Mouse (Mus musculus) embryo, embryonic 9.5 days (tissue): ENCODE measurements around the gene Gmnc.

Experiments
- DNase-seq: peaks from one replicate; pipeline ENCODE4 v3.0.0-alpha.2; 2017; ENCODE audit errors: extremely low spot score

Gmnc gene

GRCm38 (mm10) chr16:26991477-26992300 is at the start of gene Gmnc:
Gmnc (minus strand) TSS chr16:26991652.
- DNase-seq: no peak

DNA sequence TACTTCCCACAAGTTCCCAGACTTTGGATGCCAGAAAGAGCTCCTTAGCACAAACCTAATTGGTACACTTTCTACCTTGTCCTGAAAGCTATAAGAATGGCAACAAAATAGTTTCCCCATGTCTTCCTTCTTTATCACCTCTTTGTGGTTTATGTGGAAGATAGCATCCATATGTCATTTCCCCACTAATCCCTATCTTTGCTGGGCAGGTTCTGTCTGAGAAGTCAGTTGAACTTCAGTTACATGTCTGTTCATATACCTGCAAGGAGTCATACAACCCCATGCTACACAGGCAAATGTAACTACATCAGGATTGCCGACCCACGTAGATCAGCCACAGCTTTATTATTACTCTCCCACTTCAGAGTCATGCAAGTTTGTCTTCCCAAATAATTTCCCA is 35.8 kb upstream of the Gmnc start:
- no peak for DNase-seq

DNA sequence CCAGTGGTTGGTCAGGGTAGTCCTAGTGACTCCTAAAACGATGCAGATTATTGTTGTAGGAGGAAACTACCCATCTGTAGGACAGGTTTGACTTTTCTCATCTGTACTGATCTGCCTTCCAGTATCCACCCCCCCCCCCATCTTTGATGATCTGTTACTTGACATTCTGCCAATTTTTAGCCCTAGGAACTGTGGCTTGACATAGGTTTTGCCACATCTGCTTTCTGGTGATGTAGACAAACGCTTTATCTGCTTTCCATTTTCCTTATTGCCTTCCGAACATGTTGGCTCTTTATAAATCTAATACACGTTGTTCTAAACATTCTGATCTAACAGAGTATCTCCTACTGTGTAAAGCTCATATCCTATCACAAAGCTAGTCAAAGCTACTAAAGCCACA is 34.8 kb upstream of the Gmnc start:
- DNase-seq: no peak

DNA sequence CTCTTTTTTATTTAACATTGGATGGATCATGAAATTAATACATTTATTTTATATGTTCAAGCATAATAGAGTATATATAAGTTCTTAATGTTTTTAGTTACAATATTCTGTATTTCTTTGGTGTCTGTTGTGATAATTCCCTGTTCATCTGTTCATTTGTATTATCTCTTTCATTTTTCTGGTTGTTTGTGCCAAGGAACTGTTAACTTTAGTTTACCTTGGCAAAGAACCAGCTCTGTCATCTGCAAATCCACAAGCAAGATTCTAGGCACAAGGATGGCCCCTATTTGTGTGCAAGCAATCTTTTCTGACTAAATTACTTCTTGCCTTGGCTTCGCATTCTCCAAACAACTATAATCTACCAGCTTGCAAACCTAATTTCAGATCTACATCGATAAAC is 31.3 kb upstream of the Gmnc start:
- DNase-seq: no peak

DNA sequence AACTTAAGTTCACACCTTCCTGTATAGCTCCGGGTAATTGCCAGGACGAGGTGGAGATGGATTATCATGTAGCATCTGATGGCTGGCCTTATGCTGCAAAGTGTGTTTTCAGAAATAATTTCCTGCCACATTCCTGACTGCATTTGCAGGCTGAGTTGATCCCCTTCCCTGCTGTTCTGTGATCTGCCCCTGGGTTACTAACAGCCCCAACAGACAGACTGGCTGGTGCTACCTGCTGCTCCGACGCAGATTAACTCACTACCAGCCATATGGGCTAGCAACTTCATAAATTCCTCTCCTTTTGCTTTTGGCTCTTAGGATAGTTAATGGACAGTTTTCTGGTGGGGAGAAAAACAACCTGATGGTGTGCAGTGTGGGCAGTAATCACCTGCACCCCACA is 25.9 kb upstream of the Gmnc start:
- DNase-seq: no peak

DNA sequence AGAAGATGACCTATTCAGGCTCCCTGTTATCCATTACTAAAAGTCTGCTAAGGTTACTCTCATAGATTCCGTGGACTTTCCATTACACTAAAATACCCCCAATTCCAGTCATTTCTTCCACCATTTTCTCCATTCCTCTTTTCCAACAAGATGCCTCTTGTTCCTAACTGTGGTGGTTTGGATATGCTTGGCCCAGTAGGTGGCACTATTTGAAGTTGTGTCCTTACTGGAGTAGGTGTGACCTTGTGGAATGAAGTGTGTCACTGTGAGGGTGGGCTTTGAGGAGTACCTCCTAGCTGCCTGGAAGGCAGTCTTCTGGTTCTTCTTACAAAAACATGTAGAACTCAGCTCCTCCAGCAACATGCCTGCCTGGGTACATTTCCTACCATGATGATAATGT is 11.3 kb upstream of the Gmnc start:
- DNase-seq: no peak

DNA sequence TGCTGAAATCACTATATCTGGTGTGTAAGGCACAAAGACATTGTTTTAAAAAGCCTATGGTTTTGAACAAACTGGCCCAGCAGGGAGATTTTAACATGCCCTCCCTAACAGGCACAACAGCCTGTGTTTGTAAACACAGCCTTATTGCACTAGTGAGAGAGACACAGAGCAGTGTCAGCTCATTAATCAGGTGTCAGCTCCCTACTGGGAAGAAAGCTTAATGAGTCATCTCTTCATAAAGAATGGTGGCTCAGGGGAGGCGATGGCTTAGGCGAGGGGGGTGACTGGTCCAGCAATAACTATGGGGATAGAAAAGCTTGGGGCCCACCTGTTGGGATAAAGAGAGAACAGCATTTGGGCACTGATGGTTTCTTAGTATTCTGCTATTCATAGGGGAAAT is 8.1 kb upstream of the Gmnc start:
- peak; percentile 24 for DNase-seq

DNA sequence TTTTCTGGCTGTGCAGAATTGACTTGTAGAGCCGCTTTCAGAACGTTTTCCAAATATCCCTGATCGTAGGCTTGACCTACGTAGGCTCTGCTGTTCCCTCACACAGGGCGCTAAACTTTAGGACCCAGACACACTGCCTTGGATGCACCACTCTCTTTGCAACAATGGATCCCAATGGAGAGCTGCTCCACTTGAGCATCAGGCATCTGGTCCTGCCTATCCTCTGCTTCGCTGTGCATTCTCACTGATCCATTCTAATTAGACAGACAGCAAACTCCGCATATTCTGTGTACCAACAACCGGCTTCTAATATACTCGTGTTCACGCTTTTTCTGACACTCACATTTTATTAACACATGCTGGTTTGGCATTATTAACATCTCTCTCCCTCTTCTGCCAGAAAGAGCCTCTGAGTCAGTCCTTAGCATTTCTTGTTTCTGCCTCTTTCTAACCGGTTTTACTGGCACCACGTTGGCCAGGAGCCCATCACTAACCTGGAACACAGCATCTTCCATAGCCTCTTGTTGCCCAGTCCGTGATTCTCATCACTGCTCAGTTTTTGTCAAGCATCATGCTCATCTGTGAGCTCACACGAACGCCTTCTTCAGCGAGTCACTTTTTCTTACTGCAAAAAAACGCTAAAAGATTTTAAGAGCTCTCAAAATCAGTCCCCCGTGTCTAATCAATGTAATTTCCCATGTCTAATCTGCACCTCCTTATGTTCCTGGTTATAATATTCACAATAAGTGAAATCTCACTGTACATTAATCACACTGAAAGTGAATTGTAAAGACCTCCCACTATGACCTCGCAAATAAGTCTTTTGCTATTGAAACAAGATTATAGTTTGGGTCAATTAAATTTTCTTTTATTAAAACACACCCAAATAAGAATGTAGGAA is 1.8 kb downstream of the Gmnc start:
- no peak for DNase-seq

DNA sequence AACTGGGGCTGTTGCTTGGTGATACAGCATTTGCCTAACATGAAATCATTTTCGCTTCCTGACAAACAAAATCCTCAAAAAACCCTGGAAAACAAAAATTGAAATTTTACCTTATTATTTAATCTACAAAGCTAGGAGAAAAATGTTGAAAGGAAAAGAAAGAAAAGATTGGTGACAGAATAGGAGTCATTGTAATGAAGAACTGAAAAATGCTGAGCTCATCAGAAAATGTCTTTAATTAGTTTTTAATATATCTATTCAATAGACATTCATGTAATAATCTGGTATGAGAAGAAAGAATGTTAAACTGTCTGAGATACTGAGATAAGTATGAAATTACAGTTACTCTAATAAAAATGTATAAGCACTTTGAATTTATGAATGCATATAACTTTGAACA is 3.3 kb downstream of the Gmnc start:
- DNase-seq: no peak

DNA sequence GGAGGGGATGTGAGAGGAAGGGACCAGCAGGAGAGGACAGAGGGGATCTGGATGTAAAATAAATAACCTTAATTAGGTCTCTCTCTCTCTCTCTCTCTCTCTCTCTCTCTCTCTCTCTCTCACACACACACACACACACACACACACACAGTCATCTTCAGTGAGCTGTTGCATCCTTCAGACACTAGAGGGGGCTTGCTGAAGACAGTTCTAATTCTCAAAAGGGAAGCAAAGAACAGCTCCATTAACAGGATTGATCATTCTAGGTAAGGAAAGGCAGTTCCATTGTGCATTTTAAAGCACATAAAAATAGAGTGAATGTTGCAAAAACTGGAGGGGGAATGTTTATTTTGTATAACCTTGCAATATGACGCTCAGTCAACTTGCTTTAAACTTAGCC is 5.7 kb downstream of the Gmnc start:
- no peak for DNase-seq

- DNase-seq: peak; percentile 12
These were observed 9.3 kb downstream of the Gmnc start for GRCm38 (mm10) chr16:26982112-26982511.

- DNase-seq: peak; percentile 30
These were observed 23.5 kb downstream of the Gmnc start for GRCm38 (mm10) chr16:26967967-26968366.

- no peak for DNase-seq
These were observed 24.6 kb downstream of the Gmnc start for GRCm38 (mm10) chr16:26966830-26967229.

DNA sequence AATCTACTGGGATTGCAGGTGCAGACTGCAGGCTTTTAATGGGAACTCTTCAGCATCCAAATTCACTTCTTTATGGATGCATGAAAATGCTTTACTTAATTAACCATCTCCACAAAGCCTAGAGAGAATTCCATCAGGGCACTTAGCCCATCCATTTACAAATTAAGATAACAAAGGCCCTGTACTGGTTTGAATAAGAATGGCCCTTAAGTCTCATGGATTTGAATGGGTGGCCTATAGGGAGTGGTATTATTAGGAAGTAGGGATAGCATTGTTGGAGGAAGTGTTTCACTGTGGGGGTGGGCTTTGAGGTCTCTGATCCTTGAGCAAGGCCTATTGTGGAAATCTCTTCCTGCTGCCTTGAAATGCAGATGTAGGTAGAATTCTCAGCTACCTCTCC is 29.5 kb downstream of the Gmnc start:
- no peak for DNase-seq

DNA sequence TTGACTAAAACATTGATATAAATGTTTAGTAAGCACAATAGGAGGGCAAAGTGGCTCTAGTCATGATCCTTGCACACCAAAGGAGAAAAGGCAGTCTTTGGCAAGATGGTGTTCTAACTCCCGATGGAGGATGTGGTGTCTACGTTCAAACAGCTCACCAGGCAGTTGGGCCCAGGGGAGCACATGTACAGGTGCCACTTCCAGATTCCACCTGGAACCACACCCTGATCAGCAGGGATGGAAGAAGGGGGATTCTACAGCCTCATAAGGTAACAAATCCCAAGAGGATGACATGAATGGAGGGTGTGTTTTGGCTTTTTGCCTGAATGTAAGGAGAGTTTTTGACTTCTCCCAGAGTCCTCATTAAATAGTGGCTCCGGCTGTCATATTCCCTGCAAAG is 39.9 kb downstream of the Gmnc start:
- no peak for DNase-seq

DNA sequence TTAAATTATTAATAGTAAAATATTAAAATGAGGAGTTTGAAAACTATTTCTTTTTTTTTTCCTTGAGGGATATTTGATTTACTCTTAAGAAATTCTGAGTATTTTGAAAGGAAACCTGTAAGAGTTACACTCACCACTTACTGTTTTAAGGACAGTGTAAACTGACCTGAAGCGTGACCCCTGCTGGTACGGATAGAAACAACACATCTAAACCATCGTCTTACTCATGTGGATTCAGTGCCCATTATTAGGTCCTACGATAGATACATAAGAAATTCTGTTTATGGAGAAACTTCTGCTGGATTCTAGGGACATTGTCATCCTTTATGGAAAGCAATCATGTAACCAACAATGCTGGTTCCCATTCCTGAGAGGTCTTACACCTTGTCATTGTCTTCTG is 41.2 kb downstream of the Gmnc start:
- DNase-seq: no peak

DNA sequence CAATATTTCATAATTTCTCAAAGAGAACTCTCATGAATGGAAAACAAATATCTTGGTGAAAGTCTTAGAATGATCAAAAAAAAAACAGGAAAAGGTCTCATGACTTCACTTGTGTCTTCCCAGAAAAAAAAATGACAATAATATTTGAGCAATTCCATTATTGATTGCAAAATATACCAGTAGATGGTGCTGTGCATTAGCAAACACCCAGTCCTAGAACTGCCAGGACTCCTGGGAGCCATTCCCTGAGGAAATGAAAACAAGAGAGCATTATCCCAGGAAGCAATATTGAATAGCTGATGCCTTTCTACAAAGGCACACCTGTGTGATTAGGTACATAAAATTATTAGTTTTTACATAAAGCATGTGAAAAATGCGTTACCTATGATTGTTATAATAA is 87.5 kb downstream of the Gmnc start:
- no peak for DNase-seq

DNA sequence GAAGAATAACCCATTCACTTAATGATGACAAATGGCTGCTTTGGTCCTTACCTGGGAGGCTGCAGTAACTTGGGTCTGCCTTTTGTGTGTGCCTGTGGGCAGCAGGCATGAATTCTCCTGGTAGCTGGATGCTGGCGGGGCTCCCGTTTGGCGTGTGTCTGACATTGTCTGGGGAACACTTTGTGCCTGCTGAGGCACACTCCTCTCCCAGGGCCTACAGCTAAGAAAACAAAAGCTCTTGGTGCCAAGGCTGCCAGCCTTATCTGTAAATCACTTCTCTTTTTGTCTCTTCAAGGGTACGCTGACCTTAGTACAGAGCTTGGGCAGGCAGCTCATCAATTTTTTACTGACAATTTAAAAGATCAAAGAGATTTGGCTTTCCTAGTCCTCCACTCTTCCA is 90.0 kb downstream of the Gmnc start:
- peak; percentile 6 for DNase-seq

GRCm38 (mm10) chr16:26886337-26886736 is 105.1 kb downstream of the Gmnc start:
- DNase-seq: no peak

DNA sequence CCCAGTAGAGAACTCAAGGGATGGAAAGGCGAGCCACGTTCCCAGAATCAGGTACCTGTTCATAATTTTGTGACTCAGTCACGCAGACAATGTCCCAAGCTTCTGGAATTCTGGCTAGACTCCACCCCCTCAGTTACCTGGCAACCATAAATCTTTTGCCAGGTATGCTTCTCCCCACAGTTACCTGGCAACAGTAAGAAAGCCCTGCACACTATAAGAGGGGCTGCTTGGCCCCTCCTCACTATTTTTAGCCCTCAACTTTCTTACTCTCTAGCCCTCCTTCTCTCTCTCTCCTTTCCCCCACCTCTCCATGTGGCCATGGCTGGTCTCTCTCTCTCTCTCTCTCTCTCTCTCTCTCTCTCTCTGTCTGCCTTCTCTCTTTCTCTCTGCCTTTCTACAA is 114.6 kb downstream of the Gmnc start:
- no peak for DNase-seq
